Mouse (Mus musculus) bone marrow, adult 2 months (tissue): ENCODE measurements at regions not wholly inside any gene's neighbourhood (a gene's known extent, or its start where the extent isn't known, plus 50 kb on each side); places are given as distances from the start of the nearest gene placed in this dataset.

Experiments
- CTCF ChIP-seq: fragments of 200-500 bp; IDR thresholded peaks from 2 replicates; pipeline ENCODE4 v1.5.1; 2011; ENCODE audit warnings: low read length, control low read depth; ENCODE audit not compliant: control insufficient read depth, insufficient read depth
- POLR2A ChIP-seq: fragments of 200-500 bp; IDR thresholded peaks from 2 replicates; pipeline ENCODE4 v1.6.1; 2011; ENCODE audit warnings: low read depth, mild to moderate bottlenecking, control low read depth, low read length, borderline replicate concordance; ENCODE audit not compliant: control insufficient read depth

DNA sequence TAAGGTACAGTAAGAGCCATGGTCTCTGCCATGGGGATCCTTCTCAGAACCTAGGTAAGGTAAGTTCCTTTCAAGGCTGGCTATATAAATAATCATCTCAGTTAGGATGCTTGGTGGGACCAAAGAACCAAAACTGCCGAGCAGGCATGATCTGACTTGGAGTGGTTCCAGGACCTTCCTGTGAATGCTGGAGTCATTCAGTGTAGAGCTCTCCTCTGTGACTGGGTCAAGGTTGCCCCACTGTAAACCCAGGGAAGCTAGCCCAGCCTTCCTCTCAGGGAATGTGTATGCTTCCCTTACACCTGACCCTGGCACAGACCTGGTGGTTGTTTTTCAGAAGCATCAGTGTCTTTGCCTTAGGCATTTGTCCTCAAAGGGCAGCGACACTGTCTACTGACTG, 134.2 kb upstream of the Hs3st2 start:
- TF ChIP-seq CTCF (no peak), POLR2A (no peak)
